Mouse (Mus musculus) liver, embryonic 13.5 days (tissue): Measurements from ENCODE around the gene Sh2b2. TPM values are rescaled to one million over a fixed set of nuclear protein-coding genes. Genes with fewer than 3 reads are reported as not detected.

Experiments used
- ATAC-seq: fragments of 200-750 bp; cut with Nextera tagmentation; 2 replicates; pipeline ENCODE4 v1.8.0; 2017; ENCODE audit warnings: low read depth, mild to moderate bottlenecking, moderate number of reproducible peaks, moderate library complexity
- DNase-seq: peaks from one replicate; pipeline ENCODE4 v3.0.0; 2022
- H3K27ac ChIP-seq: fragments of 300-500 bp; sonication (generic); 2 replicates; pipeline ENCODE4 v1.5.1; 2015; ENCODE audit warnings: moderate library complexity, mild to moderate bottlenecking, inconsistent platforms
- H3K27me3 ChIP-seq: fragments of 300-500 bp; sonication (generic); 2 replicates; pipeline ENCODE4 v1.6.1; 2015; ENCODE audit warnings: mild to moderate bottlenecking, inconsistent platforms
- H3K36me3 ChIP-seq: fragments of 300-500 bp; sonication (generic); 2 replicates; pipeline ENCODE4 v1.6.1; 2015; ENCODE audit warnings: mild to moderate bottlenecking, inconsistent platforms
- H3K4me1 ChIP-seq: fragments of 300-500 bp; sonication (generic); replicated peaks from 2 replicates; pipeline ENCODE4 v1.6.1; 2015; ENCODE audit warnings: inconsistent platforms
- H3K4me2 ChIP-seq: fragments of 300-500 bp; sonication (generic); 2 replicates; pipeline ENCODE4 v1.6.1; 2015; ENCODE audit warnings: inconsistent platforms, mild to moderate bottlenecking, moderate library complexity
- H3K4me3 ChIP-seq: fragments of 300-500 bp; sonication (generic); replicated peaks from 2 replicates; pipeline ENCODE4 v1.5.1; 2015; ENCODE audit warnings: mild to moderate bottlenecking, inconsistent platforms
- H3K9ac ChIP-seq: fragments of 300-500 bp; sonication (generic); 2 replicates; pipeline ENCODE4 v1.6.1; 2015; ENCODE audit warnings: mild to moderate bottlenecking, inconsistent platforms
- H3K9me3 ChIP-seq: fragments of 300-500 bp; sonication (generic); replicated peaks from 2 replicates; pipeline ENCODE4 v1.6.1; 2016; ENCODE audit warnings: inconsistent platforms
- WGBS: fragments of 180-500 bp; shearing (Covaris S2); methylation state at CpG from one replicate; pipeline ENCODE4 v1.1.7; 2015; ENCODE audit not compliant: insufficient replicate concordance; 5-methylcytosine and 5-hydroxymethylcytosine counted together
- polyA plus RNA-seq: library from polyadenylated mRNA; unstranded; fragments of >200 nt; fragmentation: Nextera tagmentation; extraction: Ambion mirVana; gene quantifications from 2 replicates; pipeline ENCODE4 v1.2.1, GENCODE M21; 2015

The Sh2b2 gene
- polyA plus RNA-seq, 1 experiment from 2014 or later: 1.4 TPM

DNA sequence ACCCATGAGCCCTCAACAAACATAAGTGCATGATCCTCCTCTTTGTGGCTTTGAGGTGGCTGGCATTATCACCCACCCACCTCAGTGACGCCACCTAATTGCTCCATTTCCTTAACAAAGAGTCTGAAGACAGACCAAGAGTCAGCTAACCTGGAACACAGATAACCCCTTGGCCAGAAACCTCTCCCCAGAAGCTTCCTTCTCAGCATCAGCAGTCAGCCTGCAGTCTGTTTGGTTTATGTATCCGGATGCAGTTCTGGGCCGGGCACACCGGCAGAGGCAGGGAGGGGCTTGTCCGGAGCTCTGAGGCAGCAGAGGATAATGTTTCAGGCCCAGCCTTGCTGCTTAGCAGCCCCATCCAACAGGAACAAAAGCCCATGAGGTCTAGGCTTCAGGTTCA, 66.8 kb downstream of the Sh2b2 start:
- Histone ChIP-seq H3K9me3 (no peaks in the 10 kb centered on the region), H3K4me3 (no peak overlapping the region), H3K4me2 (no peak overlapping the region), H3K27me3 (no peaks in the 10 kb centered on the region), H3K27ac (no peak overlapping the region), H3K9ac (no peak overlapping the region), H3K36me3 (peaks cover 69% of the 10 kb centered on the region), H3K4me1 (0 out of 2 replicates have a peak, but pooled peaks cover 13% of the 10 kb centered on the region)
- ATAC-seq (no peak), DNase-seq (no peak)
- WGBS: 67% methylated on average over 5 of the region's 5 CpGs

DNA sequence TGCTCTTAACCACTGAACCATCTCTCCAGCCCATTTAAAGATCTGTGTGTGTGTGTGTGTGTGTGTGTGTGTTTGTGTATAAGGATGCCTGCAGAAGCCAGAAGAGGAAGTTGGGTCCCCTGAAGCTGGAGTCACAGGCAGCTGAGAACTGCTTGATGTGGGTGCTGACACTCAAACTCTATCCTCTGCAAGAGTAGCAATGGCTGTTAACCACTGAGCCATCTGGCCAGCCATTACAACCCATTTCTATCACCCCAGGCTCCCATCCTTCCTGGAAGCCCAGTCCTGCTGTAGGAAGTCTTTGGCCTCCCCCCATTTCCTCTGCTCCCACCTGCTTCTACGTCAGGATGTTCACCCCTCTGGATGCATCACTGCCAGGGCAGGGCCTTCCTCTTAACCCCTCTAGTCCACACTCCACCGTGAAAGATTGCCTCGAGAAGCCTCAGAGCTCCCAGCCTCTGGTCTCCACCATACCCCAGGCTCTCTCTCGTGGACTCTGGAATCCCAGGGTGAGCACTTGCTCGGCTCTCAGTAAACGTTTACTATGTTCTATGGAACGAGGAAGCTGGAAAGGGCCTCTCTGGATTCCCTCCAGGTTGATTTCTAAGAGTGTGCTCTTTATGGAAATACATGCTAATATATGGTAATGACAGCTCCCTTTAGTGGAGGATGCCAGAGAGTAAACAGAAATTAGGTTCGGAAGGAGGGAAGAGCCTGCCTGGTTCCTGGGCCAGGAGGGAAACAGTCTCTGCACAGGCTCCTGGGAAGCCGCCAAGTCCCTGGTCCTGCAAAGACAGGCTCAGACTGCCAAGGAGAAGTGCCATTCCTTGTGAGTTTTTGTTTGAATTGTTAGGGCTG, 72.5 kb downstream of the Sh2b2 start:
- Histone ChIP-seq H3K9me3 (no peaks in the 10 kb centered on the region), H3K4me3 (no peak overlapping the region), H3K27me3 (no peaks in the 10 kb centered on the region), H3K27ac (peak overlapping the region; percentile 30; the same call in 1 of the 2 replicates), H3K4me1 (peaks cover 41% of the 10 kb centered on the region), H3K4me2 (no peak overlapping the region), H3K9ac (no peak overlapping the region), H3K36me3 (peaks cover 14% of the 10 kb centered on the region)
- 38% methylated on average over 9 of the region's 9 CpGs for WGBS
- ATAC-seq: no peak
- DNase-seq: no peak

DNA sequence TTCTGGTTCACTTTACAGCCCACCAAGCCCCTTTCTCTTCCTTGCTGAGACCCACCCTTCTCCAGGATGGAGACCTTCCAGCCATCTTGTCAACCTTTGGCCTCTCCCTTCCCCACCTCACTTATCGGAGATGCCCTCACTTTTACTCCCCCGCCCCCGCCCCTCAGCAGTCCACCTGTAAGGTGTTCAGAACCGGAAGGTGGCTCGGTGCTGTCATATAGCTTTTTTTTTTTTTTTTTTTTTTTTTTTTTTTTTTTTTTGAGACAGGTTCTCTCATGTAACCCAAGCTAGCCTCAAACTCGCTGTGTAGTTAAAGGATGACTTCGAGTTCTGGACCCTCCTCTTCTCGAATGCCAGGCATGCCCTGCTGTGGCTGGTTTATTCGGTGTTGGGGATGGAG, 73.4 kb downstream of the Sh2b2 start:
- WGBS: 70% methylated on average over 9 of the region's 9 CpGs
- no peak for DNase-seq
- ATAC-seq: no peak
- H3K4me2 ChIP-seq: no peak overlapping the region
- H3K36me3 ChIP-seq: peaks cover 13% of the 10 kb centered on the region
- H3K4me3 ChIP-seq: no peak overlapping the region
- H3K4me1 ChIP-seq: peaks cover 41% of the 10 kb centered on the region
- H3K9ac ChIP-seq: no peak overlapping the region
- peaks cover 4% of the 10 kb centered on the region; the same call in 1 of the 2 replicates for H3K9me3 ChIP-seq
- H3K27me3 ChIP-seq: no peaks in the 10 kb centered on the region
- H3K27ac ChIP-seq: no peak overlapping the region

DNA sequence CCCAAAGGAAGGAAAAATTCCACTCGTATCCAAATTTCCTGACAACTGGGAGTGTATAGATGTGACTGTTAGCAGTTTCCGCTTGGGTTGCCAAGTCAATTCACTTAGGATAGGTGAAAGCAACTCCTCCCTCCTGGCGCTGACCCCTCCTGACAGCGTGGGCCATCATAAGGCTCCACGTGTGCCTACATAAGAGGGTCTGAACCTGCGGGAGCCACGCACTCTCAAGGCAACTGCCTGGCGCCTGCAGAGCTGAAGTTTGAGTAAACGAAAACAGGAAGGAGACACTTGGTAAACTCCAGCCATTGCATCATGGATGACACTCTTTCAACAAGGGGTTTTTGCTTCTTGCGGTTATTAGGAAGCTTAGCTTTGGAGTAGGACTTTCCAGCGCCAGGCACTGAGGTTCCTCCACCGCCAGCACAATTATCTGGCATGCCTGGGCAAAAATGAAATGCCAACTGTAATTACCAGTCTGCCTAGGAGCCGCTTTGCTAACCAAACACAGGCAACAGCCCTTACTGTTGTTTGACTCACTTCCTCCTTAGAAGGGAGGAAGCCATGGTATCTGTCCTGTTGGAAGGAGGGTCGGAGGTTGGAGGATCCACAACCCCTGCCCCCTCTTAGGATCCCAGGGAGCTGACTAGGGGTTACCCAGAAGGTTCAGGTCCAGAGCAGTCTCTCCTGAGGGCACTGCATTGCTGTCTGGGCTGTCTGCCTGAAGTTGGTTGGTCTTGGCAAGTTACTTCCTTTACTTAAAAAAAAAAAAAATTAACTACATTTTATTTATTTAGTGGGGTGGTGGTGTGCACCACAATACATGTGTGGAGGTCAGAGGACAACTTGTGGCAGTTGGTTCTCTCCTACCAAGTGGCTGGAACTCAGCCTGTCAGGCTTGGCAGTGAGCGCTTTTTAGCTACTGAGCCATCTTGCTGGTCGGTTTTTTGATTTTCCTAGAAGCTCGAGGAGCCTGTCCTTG, 74.7 kb downstream of the Sh2b2 start:
- peak; percentile 21 for ATAC-seq
- Histone ChIP-seq H3K9me3 (peaks cover 6% of the 10 kb centered on the region; the same call in 1 of the 2 replicates), H3K36me3 (peaks cover 9% of the 10 kb centered on the region; the same call in 1 of the 2 replicates), H3K4me3 (peak overlapping the region; percentile 66), H3K9ac (peak overlapping the region; percentile 73), H3K27me3 (no peaks in the 10 kb centered on the region), H3K27ac (peak overlapping the region; percentile 83), H3K4me1 (peaks cover 41% of the 10 kb centered on the region), H3K4me2 (peak overlapping the region; percentile 92)
- no peak for DNase-seq
- WGBS: 17% methylated on average over 17 of the region's 17 CpGs

DNA sequence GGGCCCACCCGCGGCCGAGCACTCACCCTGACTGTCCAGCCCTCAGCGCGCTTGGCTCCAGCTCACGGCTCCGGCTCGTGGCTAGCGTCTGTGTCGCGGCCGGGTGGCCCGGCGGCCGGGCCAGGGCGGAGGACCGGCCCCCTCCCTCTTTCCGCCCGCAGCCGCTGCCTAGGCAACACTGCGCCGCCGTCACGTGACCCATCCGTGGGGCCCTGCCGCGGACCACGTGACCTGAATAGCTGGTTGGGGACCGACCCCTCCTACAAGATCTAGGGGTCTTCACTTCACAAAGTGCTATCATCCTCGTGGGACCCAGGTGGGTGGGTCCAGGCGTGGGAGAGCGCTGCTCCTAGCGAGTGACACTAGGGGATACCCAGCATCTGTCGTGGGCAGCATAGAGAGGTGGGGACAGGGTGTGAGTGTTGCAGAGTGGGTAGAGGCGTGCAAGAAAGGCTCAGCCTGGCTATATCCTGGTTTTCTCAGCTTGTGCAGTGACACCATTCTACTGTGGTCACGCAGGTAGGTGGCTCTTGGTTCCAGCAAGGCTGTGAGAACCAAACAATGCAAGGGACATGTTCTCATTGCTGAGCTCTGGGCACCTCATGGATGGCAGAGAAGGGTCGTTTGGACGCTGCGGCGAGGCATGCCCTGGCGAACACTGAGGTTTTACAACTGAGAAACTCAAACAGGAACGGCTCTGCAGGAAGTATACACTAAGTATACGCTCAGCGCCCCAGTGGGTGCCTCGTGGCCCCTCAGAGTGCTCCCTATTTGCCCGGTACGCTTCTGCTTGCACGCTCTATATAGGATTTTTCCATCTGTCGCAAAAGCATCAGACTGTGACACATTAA, 75.6 kb downstream of the Sh2b2 start, which contains the start of gene Orai2:
TSS of gene Orai2 (minus strand) at position 202 of the 851 bp plus-strand sequence.
- Histone ChIP-seq H3K27me3 (no peaks in the 10 kb centered on the region), H3K36me3 (peaks cover 10% of the 10 kb centered on the region; the same call in 1 of the 2 replicates), H3K27ac (peak within 1 kb of the TSS; percentile 83), H3K4me2 (peak within 1 kb of the TSS; percentile 92), H3K9ac (peak within 1 kb of the TSS; percentile 73), H3K4me1 (peaks cover 41% of the 10 kb centered on the region), H3K9me3 (peaks cover 6% of the 10 kb centered on the region; the same call in 1 of the 2 replicates), H3K4me3 (peak within 1 kb of the TSS; percentile 66)
- ATAC-seq: peak; percentile 80
- DNase-seq: peak; percentile 72
- WGBS: under 1% methylated on average over 48 of the region's 49 CpGs

DNA sequence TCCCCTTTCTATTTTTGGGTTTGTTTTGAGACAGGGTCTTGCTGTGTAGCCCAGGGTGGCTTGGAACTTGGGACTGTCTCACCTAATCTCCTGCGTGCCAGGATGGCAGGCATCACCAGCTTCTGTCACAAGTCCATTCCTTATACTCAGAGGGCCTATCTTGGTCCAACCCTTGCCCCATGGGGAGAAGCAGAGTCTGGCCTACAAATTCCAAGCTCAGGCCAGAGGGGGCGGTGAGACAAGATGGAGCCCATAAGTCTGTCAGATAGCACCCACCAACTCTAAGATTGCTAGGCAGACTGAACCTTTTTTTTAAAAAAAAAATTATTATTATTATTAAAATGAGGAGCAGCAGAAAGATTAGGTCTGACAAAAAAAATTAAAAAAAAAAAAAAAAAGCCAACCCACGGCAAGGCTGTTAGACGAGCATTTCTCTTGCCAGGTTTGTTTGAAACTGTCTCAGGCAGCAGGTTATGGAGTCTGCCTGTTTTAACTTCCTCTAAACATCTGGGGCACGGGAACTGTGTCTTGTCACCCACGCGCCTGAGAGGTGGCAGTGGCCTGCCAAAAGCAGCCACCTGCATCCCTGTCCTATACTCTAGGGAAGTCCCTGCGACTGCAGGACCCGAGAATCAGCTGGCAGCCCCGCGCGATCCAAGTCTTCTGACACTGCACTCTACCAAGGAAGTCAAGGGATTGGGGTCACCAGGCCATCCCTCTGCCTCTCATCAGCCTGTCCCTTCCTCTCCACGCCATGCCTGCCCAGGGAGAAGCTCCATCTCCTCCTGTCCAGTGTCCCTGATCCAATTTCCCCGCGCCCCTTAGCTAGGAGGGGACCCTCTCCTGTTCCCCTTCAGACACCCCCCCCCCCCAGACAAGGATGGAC, 76.5 kb downstream of the Sh2b2 start:
- peak overlapping the region; percentile 51 for H3K27ac ChIP-seq
- H3K36me3 ChIP-seq: peaks cover 15% of the 10 kb centered on the region; the same call in 1 of the 2 replicates
- peak; percentile 24 for ATAC-seq
- peaks cover 6% of the 10 kb centered on the region; the same call in 1 of the 2 replicates for H3K9me3 ChIP-seq
- 7% methylated on average over 15 of the region's 15 CpGs for WGBS
- H3K4me2 ChIP-seq: peak overlapping the region; percentile 92
- no peak for DNase-seq
- H3K27me3 ChIP-seq: no peaks in the 10 kb centered on the region
- H3K9ac ChIP-seq: peak overlapping the region; percentile 73
- peaks cover 41% of the 10 kb centered on the region for H3K4me1 ChIP-seq
- H3K4me3 ChIP-seq: peak overlapping the region; percentile 66

Other genes starting within 250 kb of the Sh2b2 start
- 3.4 and 3.8 TPM in 2 replicates for gene Upk3b, start 208.1 kb downstream of the Sh2b2 start, polyA plus RNA-seq
- gene Upk3bl, start 192.1 kb downstream of the Sh2b2 start, polyA plus RNA-seq: 0.17 and 0.21 TPM in 2 replicates
- 1.0 and 1.4 TPM in 2 replicates for gene Rasa4, start 162.6 kb downstream of the Sh2b2 start, polyA plus RNA-seq
- 171 and 189 TPM in 2 replicates for gene Polr2j, start 129.9 kb downstream of the Sh2b2 start, polyA plus RNA-seq
- gene Lrwd1, start 110.5 kb downstream of the Sh2b2 start, polyA plus RNA-seq: 44.9 and 46.4 TPM in 2 replicates
- 15.2 and 15.5 TPM in 2 replicates for gene Alkbh4, start 110.4 kb downstream of the Sh2b2 start, polyA plus RNA-seq
- gene Orai2, start 75.8 kb downstream of the Sh2b2 start, polyA plus RNA-seq: 3.8 and 3.9 TPM in 2 replicates
- gene Prkrip1, start 47.6 kb downstream of the Sh2b2 start, polyA plus RNA-seq: 34.5 and 42.8 TPM in 2 replicates